Mouse (Mus musculus) erythroblast, embryonic 14.5 days (primary cell): ENCODE measurements around the gene Btbd9. TPM values are rescaled to one million over a fixed set of nuclear protein-coding genes. Genes with fewer than 3 reads are reported as not detected.

Experiments
- H3K27me3 ChIP-seq: 2 replicates; pipeline ENCODE4 v1.6.1; 2012; ENCODE audit warnings: inconsistent platforms; ENCODE audit not compliant: control insufficient read depth
- H3K36me3 ChIP-seq: 2 replicates; pipeline ENCODE4 v1.6.1; 2012; ENCODE audit warnings: mild to moderate bottlenecking, inconsistent platforms; ENCODE audit not compliant: control insufficient read depth
- H3K4me1 ChIP-seq: 2 replicates; pipeline ENCODE4 v1.6.1; 2012; ENCODE audit warnings: inconsistent platforms; ENCODE audit not compliant: control insufficient read depth
- H3K4me3 ChIP-seq: replicated peaks from 2 replicates; pipeline ENCODE3; 2012; ENCODE audit warnings: moderate library complexity, mild to moderate bottlenecking, inconsistent platforms
- H3K9me3 ChIP-seq: 2 replicates; pipeline ENCODE4 v1.6.1; 2012; ENCODE audit warnings: low read length, inconsistent platforms, mixed read lengths; ENCODE audit not compliant: control insufficient read depth
- GATA1 ChIP-seq: IDR thresholded peaks from 2 replicates; pipeline ENCODE4 v1.6.1; 2012; ENCODE audit warnings: low read length, inconsistent platforms, mixed read lengths
- TAL1 ChIP-seq: IDR thresholded peaks from 3 replicates; pipeline ENCODE4 v1.6.1; 2012; ENCODE audit warnings: low read length, inconsistent platforms, mixed read lengths
- polyA plus RNA-seq: library from polyadenylated mRNA; stranded (reverse); fragments of >175 nt; gene quantifications from 2 replicates; pipeline ENCODE4 v1.2.3, GENCODE M21; 2012

Gene Btbd9
- polyA plus RNA-seq, 1 experiment: 0.26 TPM

- peaks cover 8% of the 10 kb centered on the region for H3K4me1 ChIP-seq
- TF ChIP-seq TAL1 (no peak), GATA1 (no peak)
- H3K9me3 ChIP-seq: no peaks in the 10 kb centered on the region
- no peaks in the 10 kb centered on the region for H3K27me3 ChIP-seq
- no peaks in the 10 kb centered on the region for H3K36me3 ChIP-seq
- H3K4me3 ChIP-seq: no peak overlapping the region
These were observed 297.5 kb downstream of the Btbd9 start for GRCm38 (mm10) chr17:30278596-30279378.

- Histone ChIP-seq H3K27me3 (no peaks in the 10 kb centered on the region), H3K4me1 (peaks cover 8% of the 10 kb centered on the region), H3K9me3 (no peaks in the 10 kb centered on the region), H3K36me3 (no peaks in the 10 kb centered on the region), H3K4me3 (no peak overlapping the region)
- TF ChIP-seq GATA1 (no peak), TAL1 (no peak)
These were observed 299.8 kb downstream of the Btbd9 start for GRCm38 (mm10) chr17:30276477-30276876.

- H3K9me3 ChIP-seq: no peaks in the 10 kb centered on the region
- no peaks in the 10 kb centered on the region for H3K4me1 ChIP-seq
- TF ChIP-seq TAL1 (no peak), GATA1 (no peak)
- H3K4me3 ChIP-seq: no peak overlapping the region
- no peaks in the 10 kb centered on the region for H3K36me3 ChIP-seq
- H3K27me3 ChIP-seq: no peaks in the 10 kb centered on the region
These were observed 303.5 kb downstream of the Btbd9 start for GRCm38 (mm10) chr17:30272769-30273168.

- Histone ChIP-seq H3K27me3 (no peaks in the 10 kb centered on the region), H3K4me3 (no peak overlapping the region), H3K9me3 (no peaks in the 10 kb centered on the region), H3K4me1 (no peaks in the 10 kb centered on the region), H3K36me3 (no peaks in the 10 kb centered on the region)
- TF ChIP-seq GATA1: no peak
- no peak for TF ChIP-seq TAL1
These were observed 306.9 kb downstream of the Btbd9 start for GRCm38 (mm10) chr17:30269136-30270063.

- TF ChIP-seq TAL1 (no peak), GATA1 (no peak)
These were observed 307.8 kb downstream of the Btbd9 start for GRCm38 (mm10) chr17:30268456-30268855.

GRCm38 (mm10) chr17:30267432-30267973 is 308.8 kb downstream of the Btbd9 start:
- Histone ChIP-seq H3K4me1 (no peaks in the 10 kb centered on the region), H3K9me3 (no peaks in the 10 kb centered on the region), H3K4me3 (no peak overlapping the region), H3K27me3 (no peaks in the 10 kb centered on the region), H3K36me3 (no peaks in the 10 kb centered on the region)
- TF ChIP-seq TAL1: no peak
- no peak for TF ChIP-seq GATA1

More at GRCm38 (mm10) chr17:30268456-30268855, 307.8 kb downstream of the Btbd9 start:
- no peak overlapping the region for H3K4me3 ChIP-seq
- H3K27me3 ChIP-seq: no peaks in the 10 kb centered on the region
- no peaks in the 10 kb centered on the region for H3K9me3 ChIP-seq
- no peaks in the 10 kb centered on the region for H3K36me3 ChIP-seq
- H3K4me1 ChIP-seq: no peaks in the 10 kb centered on the region

GRCm38 (mm10) chr17:30263535-30263934 is 312.8 kb downstream of the Btbd9 start:
- Histone ChIP-seq H3K9me3 (no peaks in the 10 kb centered on the region), H3K36me3 (no peaks in the 10 kb centered on the region), H3K27me3 (no peaks in the 10 kb centered on the region), H3K4me3 (no peak overlapping the region), H3K4me1 (no peaks in the 10 kb centered on the region)
- no peak for TF ChIP-seq GATA1
- no peak for TF ChIP-seq TAL1

- no peak for TF ChIP-seq GATA1
- Histone ChIP-seq H3K27me3 (no peaks in the 10 kb centered on the region), H3K36me3 (no peaks in the 10 kb centered on the region), H3K4me1 (no peaks in the 10 kb centered on the region), H3K9me3 (no peaks in the 10 kb centered on the region), H3K4me3 (no peak overlapping the region)
These were observed 313.3 kb downstream of the Btbd9 start for GRCm38 (mm10) chr17:30262943-30263342.

GRCm38 (mm10) chr17:30262440-30262839 is 313.8 kb downstream of the Btbd9 start:
- Histone ChIP-seq H3K4me3 (no peak overlapping the region), H3K4me1 (no peaks in the 10 kb centered on the region), H3K36me3 (no peaks in the 10 kb centered on the region), H3K27me3 (no peaks in the 10 kb centered on the region), H3K9me3 (no peaks in the 10 kb centered on the region)
- TF ChIP-seq GATA1: no peak
- no peak for TF ChIP-seq TAL1
